Mouse (Mus musculus): ENCODE measurements at regions not wholly inside any gene's neighbourhood (a gene's known extent, or its start where the extent isn't known, plus 50 kb on each side); places are given as distances from the start of the nearest gene placed in this dataset.
A peak's percentile ranks its signal among the peaks of the same experiment; 100 is the strongest.

GRCm38 (mm10) chr7:123059718-123060337, 63.9 kb upstream of the Tnrc6a start:
- DNase-seq (ENCODE audit: low spot score in 2 of 2): no peak

- DNase-seq (ENCODE audit: low spot score in 2 of 2): no peak
These were observed 60.2 kb upstream of the Tnrc6a start for GRCm38 (mm10) chr7:123063264-123064011.

GRCm38 (mm10) chr7:123065951-123066351, 57.7 kb upstream of the Tnrc6a start:
- peak; percentile 88 to 90 for DNase-seq (ENCODE audit: low spot score in 2 of 2)

GRCm38 (mm10) chr7:123067396-123067795, 56.3 kb upstream of the Tnrc6a start:
- no peak for DNase-seq (ENCODE audit: low spot score in 2 of 2)

GRCm38 (mm10) chr7:123068241-123068640, 55.4 kb upstream of the Tnrc6a start:
- no peak for DNase-seq (ENCODE audit: low spot score in 2 of 2)

- DNase-seq (ENCODE audit: low spot score in 2 of 2): peak; percentile 14 to 18
These were observed 54.9 kb upstream of the Tnrc6a start for GRCm38 (mm10) chr7:123068715-123069273.

- peak; percentile 7 to 8 for DNase-seq (ENCODE audit: low spot score in 2 of 2)
These were observed 54.4 kb upstream of the Tnrc6a start for GRCm38 (mm10) chr7:123069280-123069679.

- DNase-seq (ENCODE audit: low spot score in 2 of 2): no peak
These were observed 52.8 kb upstream of the Tnrc6a start for GRCm38 (mm10) chr7:123070861-123071260.
